Mouse (Mus musculus) G1E (cell line): ENCODE results near the gene Cnpy3. TPM values are rescaled to one million over a fixed set of nuclear protein-coding genes. Genes with fewer than 3 reads are reported as not detected.

Experiments used
- ATAC-seq: 2 replicates; pipeline ENCODE4 v1.8.0; 2016; ENCODE audit warnings: mild to moderate bottlenecking; ENCODE audit not compliant: insufficient number of reproducible peaks, poor library complexity, low FRiP score, severe bottlenecking; ENCODE audit errors: extremely low read depth
- DNase-seq: peaks from one replicate; pipeline ENCODE4 v3.0.0; 2012; ENCODE audit warnings: low spot score
- H3K27me3 ChIP-seq: 2 replicates; pipeline ENCODE4 v1.6.1; 2012; ENCODE audit warnings: mild to moderate bottlenecking, low read length, inconsistent platforms; ENCODE audit not compliant: insufficient read depth
- H3K36me3 ChIP-seq: replicated peaks from 2 replicates; pipeline ENCODE3; 2012; ENCODE audit warnings: mild to moderate bottlenecking, inconsistent platforms
- H3K4me1 ChIP-seq: 2 replicates; pipeline ENCODE4 v1.6.1; 2012; ENCODE audit warnings: low read depth, low read length, inconsistent platforms, mixed read lengths; ENCODE audit not compliant: insufficient read depth
- H3K4me3 ChIP-seq: 2 replicates; pipeline ENCODE4 v1.5.1; 2012; ENCODE audit warnings: low read depth, mild to moderate bottlenecking, inconsistent platforms, low read length, moderate library complexity, mixed read lengths
- H3K9me3 ChIP-seq: replicated peaks from 2 replicates; pipeline ENCODE4 v1.6.1; 2012; ENCODE audit warnings: inconsistent platforms
- CTCF ChIP-seq: IDR thresholded peaks from 2 replicates; pipeline ENCODE4 v1.5.1; 2012; ENCODE audit warnings: low read depth, low read length, inconsistent platforms, mixed read lengths
- GATA1 ChIP-seq: IDR thresholded peaks from 2 replicates; pipeline ENCODE4 v1.6.1; 2012; ENCODE audit warnings: borderline replicate concordance, low read length, inconsistent platforms, mixed read lengths
- GATA2 ChIP-seq: IDR thresholded peaks from 2 replicates; pipeline ENCODE4 v1.6.1; 2012; ENCODE audit warnings: low read depth, low read length, inconsistent platforms, borderline replicate concordance
- POLR2AphosphoS5 ChIP-seq: IDR thresholded peaks from 2 replicates; pipeline ENCODE4 v1.6.1; 2012; ENCODE audit warnings: low read depth, low read length, inconsistent platforms; ENCODE audit not compliant: insufficient replicate concordance
- TAL1 ChIP-seq: conservative IDR thresholded peaks from 2 replicates; pipeline ENCODE4 v1.6.1; 2012; ENCODE audit warnings: low read depth, low read length, inconsistent platforms, mixed read lengths
- polyA plus RNA-seq: library from polyadenylated mRNA; stranded (reverse); fragments of >175 nt; gene quantifications from 2 replicates; pipeline ENCODE4 v1.2.3, GENCODE M21; 2012
- total RNA-seq, 2 experiments: library from RNA; stranded (forward) in 1 of 2; stranded (reverse) in 1 of 2; fragments of 200-1000 nt in 1 of 2; fragments of >200 nt in 1 of 2; fragmentation: Nextera tagmentation in 1 of 2; gene quantifications; 2 replicates each; pipeline ENCODE4 v1.2.3; 2014 to 2017

Gene Cnpy3
- total and polyA plus RNA-seq, 3 experiments: 14.4 to 96.9 (median 36.3) TPM

DNA sequence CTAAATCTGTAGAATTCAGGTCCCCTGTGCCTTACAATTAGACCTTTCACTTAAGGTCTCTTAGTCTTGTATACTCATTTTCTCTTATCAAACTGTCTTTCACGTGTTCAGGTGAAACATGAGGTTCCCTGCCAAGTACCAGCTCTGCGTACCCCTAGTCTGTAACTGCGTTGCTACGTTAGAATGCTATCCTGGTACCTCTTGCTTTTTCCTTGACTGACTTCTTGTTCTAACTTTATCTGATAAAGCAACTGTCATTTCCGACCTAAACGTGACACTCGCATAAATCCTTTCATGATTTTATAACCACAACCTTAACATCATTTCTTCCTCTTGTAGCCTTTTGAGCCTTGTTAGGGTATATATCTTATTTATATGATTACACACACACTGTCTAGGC lies 39.6 kb downstream of the Cnpy3 start:
- peaks cover 41% of the 10 kb centered on the region for H3K36me3 ChIP-seq
- TF ChIP-seq GATA1 (no peak), CTCF (no peak), TAL1 (no peak), GATA2 (no peak), POLR2AphosphoS5 (no peak)
- H3K27me3 ChIP-seq: no peaks in the 10 kb centered on the region
- DNase-seq: no peak
- H3K4me1 ChIP-seq: peaks cover 39% of the 10 kb centered on the region
- ATAC-seq: no peak
- 0 out of 2 replicates have a peak, but pooled peaks cover 1% of the 10 kb centered on the region for H3K9me3 ChIP-seq
- H3K4me3 ChIP-seq: peak overlapping the region; percentile 96

DNA sequence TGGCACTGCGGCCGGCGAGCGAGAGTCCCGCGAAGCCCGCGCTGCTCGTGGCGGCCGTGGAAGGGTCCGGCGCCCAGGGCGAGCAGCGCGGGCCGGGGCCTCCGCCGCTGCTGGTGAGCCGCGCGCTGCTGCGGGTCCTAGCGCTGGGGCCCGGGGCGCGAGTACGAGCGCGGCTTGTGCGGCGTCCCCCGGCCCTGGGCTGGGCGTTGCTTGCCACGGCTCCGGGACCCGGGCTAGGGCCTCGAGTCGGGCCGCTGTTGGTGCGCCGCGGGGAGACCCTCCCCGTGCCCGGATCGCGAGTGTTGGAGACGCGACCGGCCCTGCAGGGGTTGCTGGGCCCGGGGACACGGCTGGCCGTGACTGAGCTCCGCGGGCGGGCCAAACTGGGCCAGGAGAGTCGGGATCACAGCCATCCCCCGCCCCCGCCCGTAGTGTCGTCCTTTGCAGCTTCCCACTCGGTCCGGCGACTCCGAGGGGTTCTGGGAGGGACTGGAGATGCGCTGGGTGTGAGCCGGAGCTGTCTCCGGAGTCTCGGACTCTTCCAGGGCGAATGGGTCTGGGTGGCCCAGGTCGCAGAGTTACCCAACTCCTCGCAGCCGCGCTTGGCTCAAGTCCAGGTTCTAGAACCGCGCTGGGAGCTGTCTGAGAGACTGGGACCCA lies 40.3 kb downstream of the Cnpy3 start:
- no peaks in the 10 kb centered on the region for H3K27me3 ChIP-seq
- H3K36me3 ChIP-seq: peaks cover 36% of the 10 kb centered on the region
- TF ChIP-seq TAL1 (no peak), CTCF (no peak), POLR2AphosphoS5 (no peak), GATA2 (no peak), GATA1 (no peak)
- ATAC-seq: no peak
- H3K4me3 ChIP-seq: peak overlapping the region; percentile 96
- peaks cover 39% of the 10 kb centered on the region for H3K4me1 ChIP-seq
- 0 out of 2 replicates have a peak, but pooled peaks cover 1% of the 10 kb centered on the region for H3K9me3 ChIP-seq
- peak; percentile 38 for DNase-seq

- peak within 1 kb of the TSS; percentile 96 for H3K4me3 ChIP-seq
- 0 out of 2 replicates have a peak, but pooled peaks cover 1% of the 10 kb centered on the region for H3K9me3 ChIP-seq
- TF ChIP-seq CTCF (no peak), GATA1 (no peak), POLR2AphosphoS5 (no peak), GATA2 (no peak), TAL1 (no peak)
- peaks cover 2% of the 10 kb centered on the region; the same call in 1 of the 2 replicates for H3K27me3 ChIP-seq
- peaks cover 29% of the 10 kb centered on the region for H3K36me3 ChIP-seq
- ATAC-seq (peak; percentile 86), DNase-seq (peak; percentile 95)
- peaks cover 43% of the 10 kb centered on the region for H3K4me1 ChIP-seq
These were observed 40.9 kb downstream of the Cnpy3 start, which contains the start of gene Pex6 for GRCm38 (mm10) chr17:46710959-46711597. Gene Pex6 (plus strand): TSS chr17:46711463.

GRCm38 (mm10) chr17:46706375-46707089 lies 45.5 kb downstream of the Cnpy3 start:
- TF ChIP-seq GATA1: no peak
- TF ChIP-seq POLR2AphosphoS5: no peak
- no peak for TF ChIP-seq CTCF
- TF ChIP-seq TAL1: no peak
- no peak for TF ChIP-seq GATA2
- H3K36me3 ChIP-seq: peaks cover 19% of the 10 kb centered on the region
- H3K4me3 ChIP-seq: no peak overlapping the region
- 0 out of 2 replicates have a peak, but pooled peaks cover 1% of the 10 kb centered on the region for H3K9me3 ChIP-seq
- H3K4me1 ChIP-seq: peaks cover 47% of the 10 kb centered on the region
- ATAC-seq: no peak
- DNase-seq: no peak
- peaks cover 2% of the 10 kb centered on the region; the same call in 1 of the 2 replicates for H3K27me3 ChIP-seq

DNA sequence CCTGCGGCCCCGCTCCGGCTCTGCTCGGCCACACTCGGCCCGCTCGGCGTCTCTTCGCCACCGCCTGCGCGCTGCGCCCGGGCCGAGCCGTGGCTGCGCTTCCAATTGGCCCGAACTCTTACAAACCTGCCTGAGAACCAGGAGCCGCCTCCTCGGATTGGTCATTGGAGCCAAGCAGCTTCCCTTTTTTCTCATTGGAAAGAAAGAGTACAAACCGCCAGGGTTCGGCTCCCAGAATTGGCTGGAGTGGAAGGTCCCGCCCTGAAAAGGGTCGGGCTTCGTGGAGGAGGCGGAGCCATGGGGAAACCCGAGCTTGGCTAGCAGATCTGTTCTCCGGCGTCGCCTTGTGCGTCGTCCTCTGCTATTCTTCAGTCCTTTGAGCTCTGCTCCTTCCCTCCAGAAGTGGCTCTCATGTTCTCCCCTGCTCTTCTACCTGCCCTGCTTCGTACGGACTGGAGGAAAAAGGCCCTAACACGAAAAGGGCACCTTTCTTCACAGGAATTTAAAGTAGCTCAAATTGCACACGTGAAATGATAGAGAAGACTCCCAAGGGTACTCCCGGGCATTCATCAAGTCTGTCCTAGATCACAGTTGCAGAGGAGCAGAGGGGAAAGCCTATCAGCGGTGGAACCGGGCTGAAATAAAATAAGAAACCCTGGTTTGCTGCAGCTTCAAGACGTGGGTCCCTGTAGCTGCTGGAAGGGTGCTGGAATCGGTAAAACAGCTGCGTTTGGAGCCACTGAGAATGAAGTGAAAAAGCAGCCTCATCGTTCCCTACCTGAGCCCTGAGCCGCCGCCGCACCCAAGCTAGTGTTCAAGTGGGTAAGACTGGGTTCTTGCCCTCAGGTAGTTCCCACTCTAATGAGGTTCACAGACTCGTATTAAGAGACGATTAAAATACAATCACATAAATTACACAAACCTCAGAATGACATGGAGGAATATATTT lies 46.9 kb downstream of the Cnpy3 start, which contains the start of gene Ppp2r5d:
Ppp2r5d (minus strand) TSS at position 225 of the 949 bp plus-strand sequence.
- H3K4me1 ChIP-seq: peaks cover 51% of the 10 kb centered on the region
- H3K4me3 ChIP-seq: peak within 1 kb of the TSS; percentile 88
- H3K36me3 ChIP-seq: peaks cover 33% of the 10 kb centered on the region
- H3K9me3 ChIP-seq: 0 out of 2 replicates have a peak, but pooled peaks cover 1% of the 10 kb centered on the region
- DNase-seq (peak; percentile 97), ATAC-seq (peak; percentile 98)
- peaks cover 2% of the 10 kb centered on the region; the same call in 1 of the 2 replicates for H3K27me3 ChIP-seq
- TF ChIP-seq GATA2: no peak
- TF ChIP-seq TAL1: no peak
- no peak for TF ChIP-seq POLR2AphosphoS5
- TF ChIP-seq GATA1: no peak
- no peak for TF ChIP-seq CTCF
